Mouse (Mus musculus) mature B cell (primary cell): ENCODE results near the gene Slc46a1.

Experiments
- in situ Hi-C: fragments of 300-500 bp; cut with MboI; formaldehyde crosslinking; loops from 2 replicates; pipeline ENCODE4 v1.14.3; 2019

Gene Slc46a1

GRCm38 (mm10) chr11:78465568-78466180 lies at the start of gene Slc46a1:
Gene Slc46a1 (plus strand): TSS chr11:78465697.
- in situ Hi-C loops: no loop called here

GRCm38 (mm10) chr11:78416854-78417253 lies 48.6 kb upstream of the Slc46a1 start:
- in situ Hi-C loops: no loop called here

- in situ Hi-C loops: no loop called here
These were observed 45.1 kb upstream of the Slc46a1 start for GRCm38 (mm10) chr11:78420263-78420889.

- in situ Hi-C loops: no loop called here
These were observed 44.1 kb upstream of the Slc46a1 start for GRCm38 (mm10) chr11:78421201-78422009.

- in situ Hi-C loops: no loop called here
These were observed 43.3 kb upstream of the Slc46a1 start, which contains the start of gene Slc13a2 for GRCm38 (mm10) chr11:78422055-78422819. Gene Slc13a2 (minus strand): TSS chr11:78422217.

- in situ Hi-C loops: no loop called here
These were observed 41.1 kb upstream of the Slc46a1 start for GRCm38 (mm10) chr11:78424352-78424751.

GRCm38 (mm10) chr11:78425572-78425971 lies 39.9 kb upstream of the Slc46a1 start:
- in situ Hi-C loops: no loop called here

- in situ Hi-C loops: no loop called here
These were observed 37.8 kb upstream of the Slc46a1 start for GRCm38 (mm10) chr11:78427655-78428054.

GRCm38 (mm10) chr11:78428309-78428708 lies 37.2 kb upstream of the Slc46a1 start:
- in situ Hi-C loops: no loop called here

- in situ Hi-C loops: no loop called here
These were observed 35.2 kb upstream of the Slc46a1 start for GRCm38 (mm10) chr11:78430195-78430878.

- in situ Hi-C loops: no loop called here
These were observed 34.3 kb upstream of the Slc46a1 start for GRCm38 (mm10) chr11:78431176-78431575.

- in situ Hi-C loops: no loop called here
These were observed 31.4 kb upstream of the Slc46a1 start for GRCm38 (mm10) chr11:78434052-78434451.

- in situ Hi-C loops: no loop called here
These were observed 29.6 kb upstream of the Slc46a1 start for GRCm38 (mm10) chr11:78435776-78436349.

- in situ Hi-C loops: no loop called here
These were observed 28.3 kb upstream of the Slc46a1 start for GRCm38 (mm10) chr11:78437182-78437581.

GRCm38 (mm10) chr11:78438399-78438930 lies 27.0 kb upstream of the Slc46a1 start:
- in situ Hi-C loops: no loop called here

- in situ Hi-C loops: no loop called here
These were observed 22.4 kb upstream of the Slc46a1 start for GRCm38 (mm10) chr11:78443115-78443514.

- in situ Hi-C loops: no loop called here
These were observed 18.3 kb upstream of the Slc46a1 start for GRCm38 (mm10) chr11:78447168-78447567.

GRCm38 (mm10) chr11:78448242-78448641 lies 17.3 kb upstream of the Slc46a1 start:
- in situ Hi-C loops: no loop called here

- in situ Hi-C loops: no loop called here
These were observed 15.2 kb upstream of the Slc46a1 start for GRCm38 (mm10) chr11:78450337-78450736.

- in situ Hi-C loops: no loop called here
These were observed 11.8 kb upstream of the Slc46a1 start for GRCm38 (mm10) chr11:78453675-78454074.

- in situ Hi-C loops: no loop called here
These were observed 11.2 kb upstream of the Slc46a1 start for GRCm38 (mm10) chr11:78454276-78454675.
